Mouse (Mus musculus): Measurements from ENCODE around the gene Tesk1.

GRCm38 (mm10) chr4:43442456-43443361, 970 bp downstream of the Tesk1 start:
- TF ChIP-seq GATA1 (IDR thresholded peaks at IDR 0.05; ENCODE audit: low read length), result no peak
- TF ChIP-seq TAL1 (IDR thresholded peaks at IDR 0.05; ENCODE audit: low read length), result no peak

All from erythroblast, embryonic 14.5 days (primary cell).